Mouse (Mus musculus) fibroblast of lung, adult 2 months (primary cell): ENCODE measurements at regions not wholly inside any gene's neighbourhood (a gene's known extent, or its start where the extent isn't known, plus 50 kb on each side); places are given as distances from the start of the nearest gene placed in this dataset.
A peak's percentile ranks its signal among the peaks of the same experiment; 100 is the strongest.
"Not testable (repeated sequence)": the region's sequence is repeated elsewhere in the genome, so short reads cannot be mapped to it uniquely, and the experiment has no call there.

ENCODE experiments used
- DNase-seq: peaks from one replicate; pipeline ENCODE4 v3.0.0-alpha.2; 2011; ENCODE audit warnings: low read depth

DNA sequence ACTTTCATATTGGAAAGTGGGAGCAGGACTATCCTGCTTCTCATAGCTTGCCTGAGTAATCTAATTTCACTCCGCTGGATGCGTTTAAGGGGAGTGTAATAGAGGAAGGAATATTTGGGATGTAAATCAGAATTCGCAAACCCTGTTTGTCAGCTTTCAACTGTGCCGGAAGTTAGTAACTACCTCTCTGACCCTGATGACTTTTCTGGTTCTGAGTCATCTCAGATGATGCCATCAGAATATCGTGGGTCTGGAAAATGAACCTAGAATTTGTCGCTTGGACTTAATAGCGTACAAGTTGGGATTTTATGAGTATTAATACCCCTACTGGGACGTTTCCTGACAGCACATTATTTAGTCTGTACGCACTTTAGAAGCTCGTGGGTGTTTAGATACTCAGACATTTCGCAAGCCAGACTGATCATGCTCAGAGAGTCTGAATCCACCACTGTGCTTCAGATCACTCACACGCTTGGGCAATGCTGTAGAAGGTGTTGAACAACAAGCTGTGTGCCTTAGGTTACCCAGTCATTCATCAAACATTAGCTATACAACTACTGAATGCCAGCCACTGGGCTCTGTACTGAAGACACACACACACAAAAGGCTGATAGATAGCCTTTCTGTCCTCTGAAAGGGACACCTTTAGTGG lies 131.1 kb downstream of the Phlda1 start:
- DNase-seq: no peak

DNA sequence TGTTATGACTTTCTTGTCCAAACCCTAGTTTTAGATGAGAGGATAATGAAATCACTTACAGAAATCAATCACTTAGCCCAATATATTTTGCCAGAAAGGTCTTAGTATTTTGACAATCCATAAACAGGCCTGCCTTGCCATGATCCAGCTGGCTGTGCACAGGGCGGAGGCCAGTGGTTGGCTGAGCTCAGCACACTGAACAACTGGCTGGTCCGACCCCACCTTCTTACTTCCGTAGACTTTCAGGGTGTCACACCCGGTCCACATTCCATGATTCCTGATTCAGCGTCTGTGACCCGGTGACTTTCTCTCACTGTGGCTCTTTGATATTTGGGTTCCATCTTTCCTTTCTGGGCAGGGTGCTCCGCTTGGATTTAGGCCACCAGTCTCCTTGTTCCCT lies 133.8 kb downstream of the Phlda1 start:
- DNase-seq: no peak

DNA sequence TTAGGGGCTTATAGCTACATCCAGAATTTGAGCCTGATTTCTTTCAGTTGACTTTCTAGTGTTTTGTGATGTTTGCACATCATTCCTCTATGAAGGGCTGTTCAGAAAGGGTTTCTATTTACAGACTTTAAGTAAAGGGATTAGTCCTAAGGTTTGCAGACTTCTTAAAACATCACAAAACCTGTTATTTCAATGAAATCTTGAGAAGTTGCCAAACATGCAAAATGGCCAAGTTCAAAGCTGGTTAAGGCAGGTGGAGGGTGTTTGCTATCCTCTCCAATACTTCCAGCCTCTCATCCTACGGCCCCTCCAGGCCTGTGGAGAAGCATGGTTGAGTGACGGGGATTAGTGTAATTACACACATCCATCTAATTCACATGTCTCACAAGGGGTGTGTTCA lies 136.6 kb downstream of the Phlda1 start:
- no peak for DNase-seq

DNA sequence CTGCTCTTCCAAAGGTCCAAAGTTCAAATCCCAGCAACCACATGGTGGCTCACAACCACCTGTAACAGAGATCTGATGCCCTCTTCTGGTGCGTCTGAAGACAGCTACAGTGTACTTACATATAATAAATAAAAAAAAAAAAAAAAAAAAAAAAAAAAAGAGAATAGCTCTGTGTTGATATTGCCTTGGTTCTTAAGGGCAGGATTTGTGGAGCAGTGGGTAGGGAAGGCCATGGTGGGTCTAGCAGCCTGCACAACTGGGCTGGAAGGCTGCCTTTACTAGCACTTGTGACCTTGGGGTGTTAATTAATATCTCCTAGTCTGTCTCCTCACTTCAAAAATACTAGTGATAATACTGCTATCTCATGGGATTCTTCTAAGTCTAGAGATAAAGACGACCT lies 147.7 kb downstream of the Phlda1 start:
- not testable (repeated sequence) for DNase-seq

DNA sequence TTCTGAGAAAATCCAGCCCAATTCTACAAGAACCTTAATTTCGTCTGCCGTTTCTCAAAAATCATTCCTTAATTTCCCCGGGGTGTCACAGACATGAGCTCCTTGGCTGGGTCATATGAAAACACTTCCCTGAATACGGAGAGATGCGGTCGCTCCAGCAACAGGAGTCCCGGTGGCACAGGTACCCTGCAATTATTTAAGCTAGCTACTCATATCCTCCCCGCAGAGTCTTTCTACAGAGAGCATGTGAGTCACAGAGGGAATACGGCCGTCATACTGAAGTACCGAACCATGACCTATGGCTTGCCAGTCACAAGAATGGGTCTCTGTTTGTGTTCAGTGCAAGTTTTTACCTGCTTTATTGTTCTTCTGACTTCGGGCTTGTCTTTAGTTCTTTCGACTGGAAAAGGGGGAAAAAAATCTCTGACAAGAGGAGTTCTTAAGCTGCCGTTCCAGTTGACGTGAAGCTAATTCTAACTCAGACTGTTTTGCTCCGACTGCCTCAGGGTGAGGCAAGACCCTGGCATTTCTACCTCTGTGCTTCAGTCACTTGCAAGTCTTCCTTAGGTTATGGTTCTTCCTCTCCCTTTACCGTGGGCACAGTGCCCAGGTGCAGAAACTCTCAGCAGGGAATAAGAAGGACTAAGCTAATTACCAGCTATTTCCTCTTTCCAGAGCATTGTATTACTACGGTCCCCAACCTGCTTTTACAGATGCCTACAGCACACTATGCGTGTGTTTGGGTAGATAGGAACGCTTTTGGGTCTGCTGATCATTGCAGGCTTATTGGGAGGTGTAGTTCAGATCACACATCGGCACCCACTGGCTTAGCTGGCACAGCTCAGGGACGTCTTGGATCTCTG lies 148.5 kb downstream of the Phlda1 start:
- no peak for DNase-seq

DNA sequence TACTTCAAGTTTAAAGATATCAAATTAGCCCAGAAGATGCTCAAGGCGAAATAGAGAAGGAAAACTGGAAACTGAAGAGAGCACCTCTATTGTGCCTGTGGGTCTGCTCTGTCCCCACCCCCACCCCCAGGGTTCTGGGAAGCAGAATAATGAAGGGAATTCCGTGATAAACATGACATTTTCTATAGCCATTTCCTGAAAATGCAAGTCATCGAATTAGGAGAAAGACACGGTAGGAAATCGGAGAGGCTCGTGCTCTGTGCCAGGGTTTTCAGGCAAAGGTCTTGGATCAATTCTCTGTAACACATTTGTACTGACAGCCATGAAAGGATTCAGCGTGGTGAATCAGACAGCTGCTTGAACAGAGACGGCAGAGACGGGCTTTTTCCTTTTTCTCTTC lies 152.7 kb downstream of the Phlda1 start:
- DNase-seq: no peak

DNA sequence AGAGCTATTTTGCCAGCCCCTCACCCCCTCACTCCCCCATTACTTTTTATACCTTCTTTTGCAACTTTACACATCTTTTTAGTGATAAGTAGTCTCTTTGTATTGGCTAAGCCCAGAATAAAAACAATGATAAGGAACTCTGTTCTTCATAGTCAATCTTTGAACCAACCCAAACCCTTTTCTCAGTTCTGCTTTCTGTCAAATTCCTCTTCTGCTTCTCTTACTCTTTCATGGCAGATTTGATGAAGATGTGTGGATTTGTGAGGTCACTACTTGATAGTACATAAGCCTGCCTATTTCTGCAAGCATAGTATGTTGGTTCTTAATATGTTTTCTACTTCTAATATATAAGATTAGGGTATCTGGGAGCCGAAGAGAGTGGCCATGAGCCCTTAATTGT lies 156.6 kb downstream of the Phlda1 start:
- no peak for DNase-seq

DNA sequence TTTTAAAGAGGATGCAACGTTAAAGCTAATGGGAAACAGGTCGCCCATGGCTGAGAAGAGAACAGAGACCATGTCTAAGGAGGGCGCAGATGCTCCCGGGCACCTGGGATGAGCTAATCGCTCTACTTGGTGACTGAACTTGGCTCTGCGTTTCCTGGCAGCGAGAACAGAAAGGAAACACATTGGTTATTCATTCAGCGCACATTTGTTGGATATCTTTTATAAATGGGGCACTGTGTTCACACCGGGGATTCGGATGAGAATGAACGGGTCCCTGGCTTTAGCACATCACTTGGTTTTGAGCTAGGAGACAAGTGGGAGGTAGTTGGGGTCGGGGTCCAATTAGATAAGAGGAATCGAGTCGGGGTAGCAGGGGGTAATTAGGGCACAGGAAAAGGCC lies 159.7 kb downstream of the Phlda1 start:
- no peak for DNase-seq

DNA sequence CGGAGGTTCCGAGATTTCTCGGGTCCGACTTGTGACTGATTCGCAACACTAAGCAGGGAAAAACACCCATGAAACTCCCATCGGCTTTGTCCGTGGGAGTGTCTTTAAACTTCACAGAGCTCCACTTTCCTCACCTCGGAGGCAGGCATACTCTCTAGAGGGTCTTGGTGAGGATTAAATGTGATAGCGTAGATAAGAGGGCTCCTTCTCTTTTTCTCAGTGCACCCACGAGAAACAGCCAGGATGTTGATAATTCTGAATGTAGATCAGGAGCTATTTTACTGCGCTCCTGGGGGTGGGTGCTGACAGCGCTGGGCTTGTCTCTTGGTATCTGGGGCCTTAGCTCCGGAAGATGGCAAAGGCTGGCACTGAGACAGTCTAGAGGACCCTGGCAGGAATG lies 160.9 kb downstream of the Phlda1 start:
- no peak for DNase-seq

DNA sequence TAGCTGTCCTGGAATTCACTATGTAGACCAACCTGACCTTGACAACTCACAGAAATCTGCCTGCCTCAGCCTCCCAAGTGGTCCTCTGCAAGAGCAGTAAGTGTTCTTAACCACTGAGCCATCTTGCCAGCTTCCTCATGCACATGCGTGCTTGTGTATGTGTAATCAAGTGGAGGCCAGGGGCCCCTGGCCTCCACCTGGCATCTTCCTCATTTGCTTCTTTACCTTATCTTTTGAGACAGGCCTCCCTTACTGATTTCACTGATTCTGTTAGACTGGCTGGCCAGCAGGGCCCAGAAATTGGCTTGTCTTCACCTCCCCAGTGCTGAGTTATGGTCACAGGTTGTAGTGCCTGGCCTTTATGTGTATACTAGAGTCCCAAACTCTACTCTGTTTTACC lies 162.6 kb downstream of the Phlda1 start:
- DNase-seq: no peak

DNA sequence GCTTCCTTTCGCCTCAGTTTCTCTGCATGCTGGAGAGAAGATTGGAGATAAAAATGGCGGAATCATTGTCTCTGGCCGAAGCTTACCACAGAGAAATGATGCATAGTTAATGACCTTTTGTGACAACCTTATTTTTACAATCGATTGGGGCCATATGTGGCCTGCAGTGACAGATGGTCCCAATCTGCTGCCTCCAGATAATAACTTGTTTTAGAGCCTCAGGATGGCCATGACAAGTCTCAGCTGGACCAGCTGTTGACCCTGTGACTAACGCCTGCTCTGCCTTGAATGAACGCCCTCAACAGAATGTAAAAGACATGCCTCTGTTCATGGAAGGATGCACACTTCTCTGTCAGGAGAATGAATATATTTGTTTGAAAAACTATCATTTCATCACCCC lies 163.6 kb downstream of the Phlda1 start:
- DNase-seq: no peak

DNA sequence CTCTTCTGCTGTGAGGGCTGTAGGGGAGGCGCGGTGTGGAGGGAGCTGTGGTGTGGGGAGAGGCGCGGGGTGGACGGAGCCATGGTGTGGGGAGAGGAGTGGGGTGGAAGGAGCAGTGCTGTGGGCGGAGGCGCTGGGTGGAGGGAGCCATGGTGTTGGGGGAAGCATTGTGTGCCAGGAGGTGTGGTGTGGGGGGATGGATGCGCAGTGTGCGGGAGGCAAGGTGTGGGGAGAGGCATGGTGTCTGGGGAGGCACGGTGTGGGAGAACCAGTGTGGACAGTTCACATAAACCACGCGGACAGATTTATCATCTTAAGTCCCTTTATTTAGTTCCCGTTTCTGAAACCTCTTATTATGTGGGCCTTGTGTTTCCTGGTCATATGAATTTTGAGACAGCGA lies 164.6 kb downstream of the Phlda1 start:
- no peak for DNase-seq

DNA sequence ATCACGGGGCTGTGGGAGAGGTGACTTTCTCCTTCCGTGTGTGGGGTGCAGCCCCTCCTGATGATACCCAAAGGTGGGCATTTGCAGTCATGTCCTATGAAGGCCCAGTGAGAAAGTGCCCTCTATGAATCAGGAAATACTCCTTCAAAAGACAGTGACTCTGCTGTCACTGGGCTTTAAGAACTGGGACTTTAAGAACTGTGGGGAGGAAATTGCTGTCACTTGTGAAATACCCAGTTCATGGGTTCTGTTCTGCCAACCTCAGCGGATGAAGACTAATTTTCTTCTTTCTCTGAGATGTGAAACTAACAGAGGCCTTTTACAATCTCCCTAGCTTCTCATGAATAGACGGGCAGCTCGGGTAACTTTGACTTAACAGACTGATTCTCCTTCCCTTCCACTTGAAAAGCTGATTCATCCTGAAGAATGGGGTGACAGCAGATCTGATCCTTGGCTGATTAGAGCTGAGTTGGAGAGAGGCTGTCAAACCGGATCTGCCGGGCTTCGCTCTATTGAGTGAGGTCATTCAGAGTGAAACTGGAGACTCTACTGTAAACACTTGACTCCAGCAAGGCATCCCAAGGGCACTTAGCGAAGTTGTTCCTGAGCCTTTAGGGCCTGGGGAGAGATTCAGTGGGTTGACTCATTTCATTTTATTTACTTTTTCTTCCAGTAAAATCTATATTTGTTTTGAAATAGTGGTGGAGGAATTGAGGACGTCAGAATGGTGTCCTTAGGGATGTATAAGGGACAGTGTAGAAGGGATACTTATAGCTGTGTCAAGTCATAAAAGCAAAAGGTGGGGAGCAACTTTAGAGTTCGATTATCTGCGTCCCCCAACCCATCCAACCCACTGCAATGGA lies 166.6 kb downstream of the Phlda1 start:
- no peak for DNase-seq

DNA sequence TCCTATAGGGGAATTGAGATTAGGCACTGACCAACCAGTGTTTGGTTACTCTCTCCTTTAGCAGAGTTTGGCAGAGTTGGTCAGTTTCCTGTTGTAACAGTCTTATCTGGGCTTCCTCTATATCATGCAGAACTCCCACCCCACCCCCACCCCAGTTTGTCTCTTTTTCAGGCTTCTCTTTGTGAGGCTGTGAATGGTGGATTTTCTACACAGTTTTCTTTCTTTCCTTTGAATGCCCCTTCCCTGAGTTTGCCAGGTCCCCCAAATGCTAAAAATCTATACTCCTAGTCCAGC lies 167.2 kb downstream of the Phlda1 start:
- DNase-seq: no peak

DNA sequence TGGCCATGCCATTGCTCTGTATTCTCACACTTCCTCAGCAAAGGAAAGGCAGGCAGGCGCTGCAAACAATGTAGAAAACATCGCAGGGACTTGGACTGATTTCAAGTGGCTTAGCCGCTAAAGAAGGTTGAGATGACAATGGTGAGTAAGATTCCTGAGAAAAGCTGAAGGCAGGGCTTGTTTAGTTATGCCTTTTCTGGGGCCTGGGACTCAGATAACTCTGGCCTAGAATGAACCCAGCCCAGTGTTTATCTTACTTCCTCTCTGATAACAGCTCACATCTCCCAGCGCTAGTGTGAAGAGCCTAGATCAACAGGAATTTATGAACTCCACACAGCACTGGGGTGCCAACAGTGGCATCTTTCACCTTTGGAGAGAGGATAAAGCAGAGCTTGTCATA lies 170.2 kb downstream of the Phlda1 start:
- no peak for DNase-seq

DNA sequence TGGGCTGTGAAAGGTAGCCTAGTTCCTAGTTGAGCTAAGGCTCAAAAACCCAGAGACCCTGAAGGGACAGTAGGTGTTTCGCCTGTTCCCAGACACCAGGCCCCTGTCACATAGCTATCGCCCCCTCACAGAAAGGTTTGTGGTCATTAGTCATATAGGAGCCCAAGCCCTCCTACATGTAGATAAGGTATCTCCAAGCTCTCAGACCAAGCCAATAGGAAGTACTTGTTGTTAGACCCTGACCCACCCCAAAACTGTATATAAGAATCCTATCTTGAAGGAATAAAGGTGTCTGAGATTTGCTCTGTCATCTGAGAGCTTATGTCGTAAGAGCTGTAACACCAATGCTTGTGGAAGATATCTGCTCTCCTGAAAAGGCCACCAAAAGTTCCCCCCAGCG lies 174.8 kb downstream of the Phlda1 start:
- DNase-seq: no peak

DNA sequence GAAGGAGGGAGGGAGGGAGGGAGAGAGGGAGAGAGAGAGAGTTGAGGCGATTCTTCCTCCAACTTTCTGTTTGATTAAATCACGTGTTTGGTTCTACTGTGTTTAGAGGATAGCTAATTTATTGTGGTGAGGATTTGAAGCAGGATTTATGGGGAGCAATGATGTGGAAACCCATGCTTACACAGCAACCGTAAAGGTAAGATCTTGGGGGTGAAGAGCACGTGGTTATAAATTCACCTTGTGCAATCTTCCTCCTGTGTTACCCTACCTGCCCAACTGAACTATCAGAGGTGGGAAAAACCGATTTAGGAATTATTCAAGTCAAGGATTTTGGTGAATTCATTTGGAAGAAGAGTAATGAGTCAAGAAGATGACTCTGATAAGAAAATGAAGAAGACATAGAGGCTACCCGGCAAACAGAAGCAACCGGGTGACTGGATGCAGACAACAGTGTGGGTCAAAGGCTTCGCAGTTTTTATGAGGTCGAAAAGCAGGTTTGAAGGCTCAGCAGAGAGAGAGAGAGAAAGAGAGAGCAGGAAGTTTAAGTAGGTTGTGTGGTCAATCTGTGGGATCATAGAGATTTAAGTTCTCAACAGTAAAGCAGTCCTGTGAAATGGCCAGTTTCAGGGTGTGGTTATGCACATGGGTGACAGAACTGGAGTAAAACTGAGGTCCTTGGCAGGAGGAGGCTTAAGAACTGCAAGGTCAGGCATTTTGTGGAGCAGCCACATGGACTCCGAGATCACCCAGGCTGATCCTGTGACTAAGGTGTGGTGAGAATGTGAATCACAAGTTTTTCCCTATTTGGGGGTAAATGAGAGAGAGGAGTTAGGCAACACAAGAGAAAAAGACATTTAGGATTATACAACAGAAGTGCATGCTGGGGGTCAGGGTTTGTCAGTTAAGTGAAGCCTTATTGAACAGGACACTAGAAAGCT lies 178.6 kb downstream of the Phlda1 start:
- no peak for DNase-seq

DNA sequence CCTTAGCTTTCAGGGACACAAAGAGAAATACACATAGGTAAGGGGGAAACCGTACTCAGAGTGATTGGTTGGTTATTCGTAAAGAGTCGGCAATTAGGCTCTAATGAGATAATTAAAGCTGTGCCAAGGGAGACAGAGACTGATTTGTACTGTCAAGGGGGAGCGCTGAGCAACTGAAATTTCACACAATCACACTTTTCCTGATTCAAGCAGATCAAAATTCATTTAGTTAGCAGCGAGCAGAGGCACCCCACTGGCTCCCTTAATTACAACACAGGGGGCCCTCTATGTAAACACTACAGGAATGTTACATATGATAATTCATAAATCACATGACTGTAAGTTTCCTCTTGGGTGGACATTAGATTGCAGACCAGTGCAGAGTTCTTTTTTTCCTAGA lies 180.5 kb downstream of the Phlda1 start:
- DNase-seq: no peak

DNA sequence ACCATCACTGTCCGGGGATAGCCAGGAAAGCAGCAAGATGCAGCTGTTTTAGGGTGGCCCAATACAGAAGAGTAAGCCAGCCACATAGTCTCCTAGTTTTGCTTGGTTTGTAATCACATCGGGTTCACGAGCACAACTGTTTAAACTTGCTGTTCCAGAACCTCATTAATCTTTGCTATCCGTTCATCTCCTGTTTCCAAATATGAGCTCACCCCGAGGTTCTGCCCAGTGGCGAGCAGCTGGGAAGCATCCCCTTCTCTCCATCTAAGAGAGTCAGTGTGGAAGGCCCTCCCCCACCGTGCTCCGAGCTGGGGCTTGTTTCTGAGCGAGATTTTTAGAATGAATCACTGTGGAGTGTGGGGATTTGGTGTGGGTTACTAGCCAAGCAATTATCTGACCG lies 183.5 kb downstream of the Phlda1 start:
- DNase-seq: no peak

DNA sequence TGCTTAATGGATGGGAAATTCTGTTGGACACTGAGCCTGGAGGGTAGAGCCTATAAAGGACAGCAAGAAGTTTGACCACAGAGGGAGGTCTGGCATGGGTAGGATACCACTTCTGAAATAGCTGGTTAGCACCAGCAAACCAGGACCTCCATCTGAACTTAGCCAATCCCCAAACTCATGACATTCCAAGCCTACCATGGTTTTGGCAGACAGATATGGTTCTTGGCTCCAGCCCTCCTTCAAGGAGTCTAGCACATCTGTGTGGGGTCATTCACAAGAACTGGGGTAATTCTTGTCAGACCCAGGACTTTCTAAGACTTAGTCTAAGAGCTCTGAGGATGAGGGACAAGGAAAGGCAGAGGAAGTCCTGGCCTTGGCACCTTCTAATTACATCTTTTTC lies 187.7 kb downstream of the Phlda1 start:
- DNase-seq: peak; percentile 59

DNA sequence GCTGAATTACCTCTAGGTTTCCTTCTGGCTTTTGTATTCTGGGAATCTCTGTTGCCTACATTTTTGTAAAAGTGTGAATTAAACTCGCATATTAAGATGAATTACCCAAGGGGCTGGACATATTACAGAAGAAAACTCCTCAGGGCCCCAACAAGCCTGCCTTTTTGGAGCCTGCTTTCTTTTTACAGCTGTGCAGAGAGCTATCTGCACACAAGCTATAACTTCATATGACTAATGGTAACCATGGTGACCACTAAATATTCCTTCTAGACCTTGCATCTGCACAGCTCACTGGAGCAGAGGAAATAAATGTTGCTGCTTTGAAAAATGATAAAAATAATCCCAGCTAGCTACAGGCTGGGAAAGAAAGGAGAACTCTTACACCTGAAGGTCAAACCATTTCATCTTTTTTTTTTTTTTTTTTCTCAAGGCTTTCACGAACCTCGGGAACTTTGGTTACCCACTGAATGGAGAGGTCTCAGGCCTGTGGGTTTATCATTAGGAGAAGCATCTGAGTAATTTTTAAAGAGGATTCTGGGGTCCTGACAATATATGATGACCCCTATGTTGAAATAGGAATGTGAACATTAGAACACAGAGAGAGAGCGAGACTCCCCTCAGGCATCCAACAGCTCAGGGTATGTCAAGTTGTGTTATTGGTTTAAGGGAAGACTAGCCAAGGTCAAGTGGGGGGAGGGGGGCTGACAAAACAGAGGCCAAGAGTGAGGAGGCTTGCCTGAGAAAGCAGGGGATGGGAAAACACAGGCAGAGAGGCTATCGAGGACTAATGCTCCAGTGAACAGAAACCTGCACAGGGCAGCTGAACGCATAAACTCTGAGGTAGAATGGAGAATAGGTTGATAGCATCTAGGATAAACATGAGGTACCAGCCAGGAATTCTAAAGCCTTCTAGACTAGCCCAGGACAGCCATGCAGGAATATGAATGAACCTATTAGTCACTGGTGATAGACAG lies 188.4 kb downstream of the Phlda1 start:
- no peak for DNase-seq
